Mouse (Mus musculus) urinary bladder, postnatal 0 days (tissue): Measurements from ENCODE around the gene Rbp3. TPM values are rescaled to one million over a fixed set of nuclear protein-coding genes. Genes with fewer than 3 reads are reported as not detected.

Experiments used
- polyA plus RNA-seq: library from polyadenylated mRNA; unstranded; fragments of >200 nt; fragmentation: Nextera tagmentation; extraction: Ambion mirVana; gene quantifications from 2 replicates; pipeline ENCODE4 v1.2.1, GENCODE M21; 2015

The Rbp3 gene
- polyA plus RNA-seq, result not detected in 2 replicates

GRCm38 (mm10) chr14:33953761-33954160, at the start of gene Rbp3:
Gene Rbp3, plus strand, starts transcription at chr14:33954003.

GRCm38 (mm10) chr14:33923168-33924070, 30.4 kb upstream of the Rbp3 start, which contains the start of gene Gdf10:
Gene Gdf10, plus strand, starts transcription at chr14:33923587.

GRCm38 (mm10) chr14:33940739-33941138, 13.1 kb upstream of the Rbp3 start, which contains the start of gene Gdf2:
Gene Gdf2, plus strand, starts transcription at chr14:33941039.

GRCm38 (mm10) chr14:33978604-33979059, 24.8 kb downstream of the Rbp3 start, which contains the start of gene Zfp488:
Gene Zfp488, minus strand, starts transcription at chr14:33978764.

Other genes with a start within 250 kb of the Rbp3 start
- gene Gdf10, start 30.4 kb upstream of the Rbp3 start, polyA plus RNA-seq, result 3.0 and 4.5 TPM in 2 replicates
- not detected in 2 replicates for gene Gdf2, start 13.0 kb upstream of the Rbp3 start, polyA plus RNA-seq
- gene Zfp488, start 24.8 kb downstream of the Rbp3 start, polyA plus RNA-seq, result 0.02 and 0.04 TPM in 2 replicates
- 0.06 and 0.23 TPM in 2 replicates for gene Gm30083, start 61.2 kb downstream of the Rbp3 start, polyA plus RNA-seq
- gene Gm5460, start 62.8 kb downstream of the Rbp3 start, polyA plus RNA-seq, result not detected in 2 replicates
- not detected in 2 replicates for gene Antxrl, start 98.7 kb downstream of the Rbp3 start, polyA plus RNA-seq
- gene Anxa8, start 132.0 kb downstream of the Rbp3 start, polyA plus RNA-seq, result 33.0 and 47.8 TPM in 2 replicates
- gene A630023A22Rik, start 148.8 kb downstream of the Rbp3 start, polyA plus RNA-seq, result 10.1 and 23.3 TPM in 2 replicates
- gene Npy4r, start 198.5 kb downstream of the Rbp3 start, polyA plus RNA-seq, result 2.7 and 4.1 TPM in 2 replicates
- gene Gprin2, start 247.7 kb downstream of the Rbp3 start, polyA plus RNA-seq, result 0.18 and 0.47 TPM in 2 replicates